Mouse (Mus musculus): ENCODE data around the gene Snx17.

DNA sequence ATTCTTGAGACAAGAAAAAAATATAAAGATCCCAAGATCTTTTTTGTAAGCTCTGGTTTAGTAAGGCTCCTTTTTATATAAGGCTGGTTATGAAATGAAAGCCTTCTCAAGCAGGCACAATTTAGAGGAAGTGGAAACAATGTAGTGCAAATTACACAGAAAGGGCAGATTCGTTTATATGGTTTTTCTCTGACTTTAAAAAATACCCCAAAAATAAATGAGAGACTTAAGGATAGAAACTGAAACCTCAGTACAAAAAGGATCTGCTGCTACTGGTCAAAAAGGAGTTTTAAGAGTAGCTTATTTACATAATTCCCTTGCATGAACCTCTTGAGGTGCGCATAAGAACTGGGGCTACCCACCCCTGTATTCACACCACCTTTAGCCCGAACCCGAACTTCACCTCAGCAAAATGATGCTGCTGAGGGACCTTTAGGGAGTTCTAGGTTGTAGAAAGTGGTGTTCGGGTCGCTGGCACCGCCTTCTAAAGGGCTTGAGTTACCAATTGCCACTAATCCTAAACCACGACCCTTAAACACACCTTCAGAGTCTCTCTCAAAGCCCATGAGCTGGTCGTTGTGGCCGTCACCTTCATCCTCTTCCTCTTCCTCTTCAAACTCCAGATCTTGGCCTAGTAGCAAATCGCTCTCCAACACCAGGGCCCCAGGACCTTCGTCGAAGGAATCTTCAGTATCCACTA is 8.2 kb downstream of the Snx17 start:
- TF ChIP-seq CTCF (IDR thresholded peaks at IDR 0.05; ENCODE audit: insufficient read depth, low read length) (no peak), POLR2A (IDR thresholded peaks at IDR 0.05; ENCODE audit: borderline replicate concordance, extremely low read depth, low read depth, low read length) (no peak)
